Comparison of ENCODE assay signal across 8 mouse cellular contexts in the genomic region with DNA sequence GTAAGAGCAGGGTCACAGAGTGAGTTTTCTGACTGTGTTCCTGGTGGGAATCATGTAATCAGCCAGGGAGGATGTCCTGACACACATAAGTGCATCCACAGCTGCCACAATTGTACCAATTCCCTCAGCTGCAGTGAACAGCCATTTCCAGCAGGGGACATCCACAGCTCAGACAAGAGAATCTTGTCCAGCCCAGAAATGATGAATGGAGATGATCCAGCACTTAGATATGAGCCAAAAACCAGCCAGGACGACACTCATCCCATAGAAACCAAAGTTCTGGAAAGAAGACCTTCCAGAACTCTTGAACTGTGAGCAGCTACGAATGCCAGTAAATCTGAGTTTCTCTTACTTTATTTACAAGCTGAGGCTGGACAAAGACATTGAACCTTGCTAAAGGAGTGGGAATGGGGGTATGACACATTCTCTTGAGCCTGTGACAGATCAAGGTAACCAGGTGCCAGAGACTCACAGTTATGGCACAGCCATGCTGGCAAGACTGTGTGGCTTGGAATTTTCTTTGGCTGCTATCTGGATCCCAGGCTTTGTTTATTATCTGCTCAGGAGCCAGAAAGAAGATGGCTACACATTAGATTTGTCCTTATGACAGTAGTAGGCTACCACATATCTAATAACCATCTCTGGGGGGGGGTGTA.
DNase-seq lines count a peak whose midpoint lies in the region; ATAC-seq and TF ChIP-seq lines count a peak whose summit lies in the region.

No protein-coding gene starts in this region.

- no peak for TF ChIP-seq EP300 in stomach, postnatal 0 days (optimal IDR thresholded peaks at IDR 0.05)

- H3K79me2 ChIP-seq in liver, adult 2 months (ENCODE audit: control insufficient read depth, insufficient read depth, low read length), result no peaks in the 10 kb centered on the region

- no peak for ATAC-seq in liver, embryonic 12.5 days
- no peak for ATAC-seq in stomach, postnatal 0 days (ENCODE audit: low FRiP score, low TSS enrichment)

- TF ChIP-seq CTCF in liver, adult 2 months (IDR thresholded peaks at IDR 0.05; ENCODE audit: low read depth, low read length), result peak; percentile 75
- TF ChIP-seq CTCF in gastrocnemius, adult 2 months (IDR thresholded peaks at IDR 0.05), result peak; percentile 68
- peak; percentile 85 for TF ChIP-seq CTCF in stomach, postnatal 0 days (IDR thresholded peaks at IDR 0.05; ENCODE audit: low read depth)

- H3K9me3 ChIP-seq in liver, embryonic 12.5 days (replicated peaks), result no peaks in the 10 kb centered on the region
- H3K9me3 ChIP-seq in stomach, postnatal 0 days (ENCODE audit: control insufficient read depth, low read length), result no peaks in the 10 kb centered on the region

- no peak overlapping the region for H3K27ac ChIP-seq in liver, adult 2 months (replicated peaks; ENCODE audit: insufficient read depth, low read depth, low read length)
- no peak overlapping the region for H3K27ac ChIP-seq in liver, embryonic 12.5 days
- H3K27ac ChIP-seq in gastrocnemius, adult 2 months, result no peak overlapping the region
- H3K27ac ChIP-seq in stomach, postnatal 0 days (replicated peaks), result no peak overlapping the region

- H3K27me3 ChIP-seq in liver, adult 2 months (ENCODE audit: control insufficient read depth, insufficient read depth, low read length), result no peaks in the 10 kb centered on the region
- H3K27me3 ChIP-seq in liver, embryonic 12.5 days (replicated peaks), result no peaks in the 10 kb centered on the region
- no peaks in the 10 kb centered on the region for H3K27me3 ChIP-seq in stomach, postnatal 0 days (ENCODE audit: control insufficient read depth, insufficient read depth, low read length)

- intact Hi-C loops in gastrocnemius, adult 2 months (cut with DNase I), result loop anchor here (10.0 kb wide), 1 partner anchor 707 kb away; no protein-coding TSS in a partner anchor

- H3K36me3 ChIP-seq in liver, adult 2 months (ENCODE audit: control insufficient read depth, insufficient read depth, low read length), result no peaks in the 10 kb centered on the region
- no peaks in the 10 kb centered on the region for H3K36me3 ChIP-seq in liver, embryonic 12.5 days
- H3K36me3 ChIP-seq in stomach, postnatal 0 days (ENCODE audit: control insufficient read depth, insufficient read depth, low read length), result no peaks in the 10 kb centered on the region

- H3K9ac ChIP-seq in liver, adult 2 months (ENCODE audit: low read depth, low read length), result no peak overlapping the region
- H3K9ac ChIP-seq in liver, embryonic 12.5 days, result no peak overlapping the region
- H3K9ac ChIP-seq in stomach, postnatal 0 days (ENCODE audit: low read length), result no peak overlapping the region

- H3K4me3 ChIP-seq in liver, adult 2 months (ENCODE audit: insufficient read depth, low read depth, low read length), result no peak overlapping the region
- H3K4me3 ChIP-seq in liver, embryonic 12.5 days, result no peak overlapping the region
- H3K4me3 ChIP-seq in gastrocnemius, adult 2 months, result no peak overlapping the region
- H3K4me3 ChIP-seq in stomach, postnatal 0 days (ENCODE audit: low read depth, low read length), result no peak overlapping the region

- TF ChIP-seq POLR2A in liver, adult 2 months (IDR thresholded peaks at IDR 0.05; ENCODE audit: extremely low read depth, insufficient read depth, low read length), result no peak

- no peaks in the 10 kb centered on the region for H3K4me1 ChIP-seq in liver, adult 2 months (ENCODE audit: control insufficient read depth, insufficient read depth, low read length)
- no peaks in the 10 kb centered on the region for H3K4me1 ChIP-seq in liver, embryonic 12.5 days
- no peaks in the 10 kb centered on the region for H3K4me1 ChIP-seq in stomach, postnatal 0 days (replicated peaks; ENCODE audit: control insufficient read depth, insufficient read depth)

- 19% methylated on average over 2 of the region's 2 CpGs for WGBS in liver, adult 2 months
- 41% methylated on average over 2 of the region's 2 CpGs for WGBS in liver, embryonic 12.5 days (ENCODE audit: insufficient replicate concordance)
- 18% methylated on average over 2 of the region's 2 CpGs for WGBS in stomach, postnatal 0 days

- DNase-seq in liver, adult 2 months (ENCODE audit: extremely low read depth, low read depth, low spot score), result peak; percentile 59
- DNase-seq in cerebellum, postnatal 14 days, result peak; percentile 76 to 77
- peak; percentile 32 for DNase-seq in gastrocnemius, adult 2 months
- DNase-seq in layer of hippocampus, postnatal 10 days (ENCODE audit: low spot score in 2 of 2), result peak; percentile 66 to 72
- DNase-seq in lung, postnatal 4 days, result peak; percentile 24 to 28
- peak; percentile 18 for DNase-seq in stomach, postnatal 0 days (ENCODE audit: low spot score)
- DNase-seq in spleen, adult 12 weeks (ENCODE audit: low spot score), result no peak

- H3K4me2 ChIP-seq in liver, embryonic 12.5 days, result no peak overlapping the region
- H3K4me2 ChIP-seq in stomach, postnatal 0 days (replicated peaks; ENCODE audit: low read depth), result no peak overlapping the region
